30 mouse cellular contexts compared by ENCODE assay signal in genomic region chr13:79003313-79003712, GRCm38 (mm10).
"Had no signal": no experiment of that assay in that cellular context is flagged by ENCODE, and none has a peak within 500 bp of the region (broad histone marks: within the 10 kb centered on the region; RNA-seq: fewer than 3 reads in every experiment).

No protein-coding gene starts in this region.

- H3K36me3 ChIP-seq: limb, embryonic 10.5 days; limb, embryonic 12.5 days; limb, embryonic 13.5 days; limb, embryonic 15.5 days; liver, embryonic 12.5 days; liver, embryonic 13.5 days; liver, embryonic 15.5 days; lung, embryonic 15.5 days; midbrain, embryonic 10.5 days; midbrain, embryonic 12.5 days; midbrain, embryonic 13.5 days had no signal

- DNase-seq: left cerebral cortex, postnatal 4 days; liver; liver, embryonic 13.5 days; liver, postnatal 0 days; lung, adult 18-20 months; lung, adult 2 months; lung, embryonic 14.5 days; lung, postnatal 10 days; lung, postnatal 14 days; lung, postnatal 4 days; midbrain, embryonic 14.5 days had no signal

- H3K4me1 ChIP-seq: limb, embryonic 10.5 days; limb, embryonic 12.5 days; limb, embryonic 13.5 days; limb, embryonic 15.5 days; liver, embryonic 12.5 days; liver, embryonic 13.5 days; liver, embryonic 15.5 days; lung, embryonic 15.5 days; megakaryocyte, embryonic 14.5 days; midbrain, embryonic 12.5 days; midbrain, embryonic 13.5 days had no signal

- H3K27me3 ChIP-seq: limb, embryonic 12.5 days; limb, embryonic 13.5 days; limb, embryonic 15.5 days; liver, embryonic 12.5 days; liver, embryonic 13.5 days; liver, embryonic 15.5 days; lung, embryonic 15.5 days; megakaryocyte, embryonic 14.5 days; midbrain, embryonic 12.5 days; midbrain, embryonic 13.5 days had no signal

- H3K4me3 ChIP-seq: left cerebral cortex, adult 2 months; limb, embryonic 10.5 days; limb, embryonic 12.5 days; limb, embryonic 13.5 days; limb, embryonic 15.5 days; liver, embryonic 12.5 days; liver, embryonic 13.5 days; liver, embryonic 15.5 days; lung, embryonic 15.5 days; megakaryocyte, embryonic 14.5 days; midbrain, embryonic 10.5 days; midbrain, embryonic 12.5 days; midbrain, embryonic 13.5 days; myocyte had no signal

- H3K4me2 ChIP-seq: limb, embryonic 12.5 days; limb, embryonic 13.5 days; limb, embryonic 15.5 days; liver, embryonic 11.5 days; liver, embryonic 12.5 days; liver, embryonic 13.5 days; liver, embryonic 15.5 days; lung, embryonic 14.5 days; lung, embryonic 15.5 days; midbrain, embryonic 11.5 days; midbrain, embryonic 12.5 days; midbrain, embryonic 13.5 days had no signal

- H3K9ac ChIP-seq: limb, embryonic 12.5 days; limb, embryonic 13.5 days; limb, embryonic 15.5 days; liver, embryonic 12.5 days; liver, embryonic 13.5 days; liver, embryonic 14.5 days; liver, embryonic 15.5 days; liver, postnatal 0 days; lung, embryonic 14.5 days; lung, embryonic 15.5 days; midbrain, embryonic 12.5 days; midbrain, embryonic 13.5 days had no signal

- H3K27ac ChIP-seq: left cerebral cortex, adult 2 months; limb, embryonic 10.5 days; limb, embryonic 12.5 days; limb, embryonic 13.5 days; limb, embryonic 15.5 days; liver, embryonic 12.5 days; liver, embryonic 13.5 days; liver, embryonic 14.5 days; liver, embryonic 15.5 days; lung, embryonic 15.5 days; macrophage; midbrain, embryonic 10.5 days; midbrain, embryonic 12.5 days; midbrain, embryonic 13.5 days had no signal

- ATAC-seq: liver, embryonic 12.5 days; liver, postnatal 0 days; lung, postnatal 0 days; midbrain, embryonic 13.5 days; midbrain, embryonic 16.5 days had no signal

- H3K9me3 ChIP-seq: limb, embryonic 10.5 days; limb, embryonic 12.5 days; limb, embryonic 13.5 days; limb, embryonic 15.5 days; liver, embryonic 12.5 days; liver, embryonic 13.5 days; liver, embryonic 15.5 days; lung, embryonic 15.5 days; midbrain, embryonic 10.5 days; midbrain, embryonic 12.5 days; midbrain, embryonic 13.5 days had no signal
